Mouse (Mus musculus): ENCODE results near the gene Krt80. TPM values are rescaled to one million over a fixed set of nuclear protein-coding genes. Genes with fewer than 3 reads are reported as not detected.

Gene Krt80
- 10.3 and 16.1 TPM in 2 replicates for polyA plus RNA-seq (2012; ENCODE audit: low replicate concordance)

DNA sequence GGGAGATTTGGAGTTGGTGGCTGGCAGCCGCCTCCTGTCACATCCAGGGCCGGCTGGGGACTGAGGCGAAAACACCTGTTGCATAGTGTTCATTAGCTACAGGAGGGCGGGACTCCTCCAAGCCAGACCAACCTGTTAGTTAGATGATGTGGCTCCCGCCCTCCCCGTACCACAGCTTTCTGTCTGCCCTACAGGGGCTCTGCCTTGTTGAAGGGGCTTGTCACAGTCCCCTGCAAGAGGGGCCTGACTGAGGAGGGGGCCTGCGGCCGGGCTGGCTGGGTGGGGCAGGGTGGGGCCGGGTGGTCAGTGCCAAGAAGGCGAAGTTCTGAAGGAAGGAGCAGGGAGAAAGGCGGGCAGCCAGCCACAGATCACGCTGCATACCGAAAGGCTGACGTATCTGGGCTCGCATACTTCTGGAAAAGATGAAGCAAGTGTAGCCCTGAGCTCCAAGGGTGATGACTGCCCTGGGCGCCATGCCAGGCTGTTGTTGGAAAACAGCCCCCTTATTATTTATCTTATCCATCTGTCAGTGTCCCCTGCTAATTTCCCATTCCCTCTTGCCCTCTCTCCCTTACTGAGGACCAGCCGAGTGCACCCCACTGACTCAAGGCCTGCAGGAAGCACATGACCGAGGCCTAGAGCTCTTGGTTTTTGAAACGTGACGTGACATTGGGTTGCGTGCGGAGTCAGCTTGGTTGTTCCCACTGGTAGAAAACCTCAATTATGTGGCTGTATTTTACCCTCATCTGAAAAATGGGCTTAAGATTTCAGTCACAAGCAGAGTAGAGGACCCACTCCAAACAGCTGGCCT is at the start of gene Krt80:
Gene Krt80, minus strand, starts transcription at position 62 of the 811 bp plus-strand sequence.

DNA sequence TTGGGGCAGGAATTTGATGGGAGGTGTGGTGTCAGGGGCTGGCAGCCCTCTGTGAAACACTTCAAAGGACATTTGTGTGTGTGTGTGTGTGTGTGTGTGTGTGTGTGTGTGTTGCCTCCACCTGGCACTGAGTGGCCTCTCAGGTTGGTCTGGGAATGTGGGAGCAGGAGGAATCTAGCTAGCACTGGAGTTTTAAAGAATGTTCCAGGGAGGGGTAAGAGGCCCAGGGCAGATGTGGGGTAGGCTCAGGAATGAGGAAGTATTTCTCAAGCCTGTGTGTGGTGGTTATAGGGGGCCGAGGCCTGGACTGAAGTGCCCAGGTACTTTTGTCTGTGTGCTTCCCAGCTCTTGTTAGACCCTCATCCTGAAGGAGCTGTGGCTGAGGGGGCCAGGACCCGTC is 40.8 kb upstream of the Krt80 start, which contains the start of gene Krt7:
Gene Krt7, plus strand, starts transcription at position 269 of the 400 bp plus-strand sequence.

Other genes starting within 250 kb of the Krt80 start
- gene Acvrl1, start 241.6 kb downstream of the Krt80 start, polyA plus RNA-seq (2012; ENCODE audit: low replicate concordance), result 6.3 and 6.6 TPM in 2 replicates
- gene Acvr1b, start 196.1 kb downstream of the Krt80 start, polyA plus RNA-seq (2012; ENCODE audit: low replicate concordance), result 13.6 and 18.6 TPM in 2 replicates
- gene Grasp, start 146.0 kb downstream of the Krt80 start, polyA plus RNA-seq (2012; ENCODE audit: low replicate concordance), result 6.1 and 16.8 TPM in 2 replicates
- gene Nr4a1, start 115.9 kb downstream of the Krt80 start, polyA plus RNA-seq (2012; ENCODE audit: low replicate concordance), result 57.9 and 89.1 TPM in 2 replicates
- gene Atg101, start 85.9 kb downstream of the Krt80 start, polyA plus RNA-seq (2012; ENCODE audit: low replicate concordance), result 42.2 and 52.1 TPM in 2 replicates
- gene 6030408B16Rik, start 77.0 kb downstream of the Krt80 start, polyA plus RNA-seq (2012; ENCODE audit: low replicate concordance), result not detected in 2 replicates
- 0.47 and 0.86 TPM in 2 replicates for gene Krt7, start 40.9 kb upstream of the Krt80 start, polyA plus RNA-seq (2012; ENCODE audit: low replicate concordance)
- not detected in 2 replicates for gene Krt87, start 68.6 kb upstream of the Krt80 start, polyA plus RNA-seq (2012; ENCODE audit: low replicate concordance)
- gene Krt88, start 77.6 kb upstream of the Krt80 start, polyA plus RNA-seq (2012; ENCODE audit: low replicate concordance), result 0.16 TPM in 1 of 2 replicates, not detected in the other
- not detected in 2 replicates for gene Krt81, start 93.6 kb upstream of the Krt80 start, polyA plus RNA-seq (2012; ENCODE audit: low replicate concordance)
- gene Krt86, start 103.3 kb upstream of the Krt80 start, polyA plus RNA-seq (2012; ENCODE audit: low replicate concordance), result 0.92 and 3.3 TPM in 2 replicates
- gene Krt83, start 121.3 kb upstream of the Krt80 start, polyA plus RNA-seq (2012; ENCODE audit: low replicate concordance), result 0.16 and 0.17 TPM in 2 replicates
- gene Gm49425, start 147.1 kb upstream of the Krt80 start, polyA plus RNA-seq (2012; ENCODE audit: low replicate concordance), result not detected in 2 replicates
- gene Krt84, start 162.7 kb upstream of the Krt80 start, polyA plus RNA-seq (2012; ENCODE audit: low replicate concordance), result not detected in 2 replicates
- not detected in 2 replicates for gene Krt82, start 180.5 kb upstream of the Krt80 start, polyA plus RNA-seq (2012; ENCODE audit: low replicate concordance)
- not detected in 2 replicates for gene Krt90, start 192.8 kb upstream of the Krt80 start, polyA plus RNA-seq (2012; ENCODE audit: low replicate concordance)
- not detected in 2 replicates for gene Krt75, start 203.7 kb upstream of the Krt80 start, polyA plus RNA-seq (2012; ENCODE audit: low replicate concordance)

Measured in hematopoietic multipotent progenitor cell, adult 10-12 weeks (in vitro differentiated cells).